Mouse (Mus musculus) lung, postnatal 10 days (tissue): ENCODE measurements around the gene Cntrob.
"Not testable (repeated sequence)": the region's sequence is repeated elsewhere in the genome, so short reads cannot be mapped to it uniquely, and the experiment has no call there.

ENCODE experiments used
- DNase-seq: peaks from one replicate; pipeline ENCODE4 v3.0.0; 2021

Cntrob gene

GRCm38 (mm10) chr11:69340161-69341131 lies 16.9 kb upstream of the Cntrob start, which contains the start of gene Rnf227:
Rnf227 (plus strand) TSS chr11:69340461.
- peak; percentile 75 for DNase-seq

- DNase-seq, result no peak
Measured at GRCm38 (mm10) chr11:69334796-69335195, 11.2 kb upstream of the Cntrob start.

- DNase-seq, result no peak
Measured at GRCm38 (mm10) chr11:69333922-69334321, 10.3 kb upstream of the Cntrob start.

- DNase-seq, result no peak
Measured at GRCm38 (mm10) chr11:69332713-69333253, 9.2 kb upstream of the Cntrob start.

- peak; percentile 90 for DNase-seq
Measured at GRCm38 (mm10) chr11:69331929-69332405, 8.4 kb upstream of the Cntrob start.

GRCm38 (mm10) chr11:69331152-69331551 lies 7.6 kb upstream of the Cntrob start:
- DNase-seq, result no peak

- no peak for DNase-seq
Measured at GRCm38 (mm10) chr11:69328517-69328916, 4.9 kb upstream of the Cntrob start.

GRCm38 (mm10) chr11:69327648-69328047 lies 4.1 kb upstream of the Cntrob start:
- no peak for DNase-seq

GRCm38 (mm10) chr11:69327157-69327442 lies 3.5 kb upstream of the Cntrob start:
- no peak for DNase-seq

GRCm38 (mm10) chr11:69326408-69327156 lies 3.0 kb upstream of the Cntrob start:
- DNase-seq, result peak; percentile 38

- peak; percentile 95 for DNase-seq
Measured at GRCm38 (mm10) chr11:69325628-69326407, 2.2 kb upstream of the Cntrob start, which contains the start of gene Kcnab3. Kcnab3 (plus strand) TSS chr11:69326258.

GRCm38 (mm10) chr11:69324749-69325148 lies 1.2 kb upstream of the Cntrob start:
- no peak for DNase-seq

- DNase-seq, result no peak
Measured at GRCm38 (mm10) chr11:69322693-69323471, 693 bp downstream of the Cntrob start.

- DNase-seq, result no peak
Measured at GRCm38 (mm10) chr11:69322010-69322409, 1.6 kb downstream of the Cntrob start.

GRCm38 (mm10) chr11:69321580-69321979 lies 2.0 kb downstream of the Cntrob start:
- no peak for DNase-seq

- not testable (repeated sequence) for DNase-seq
Measured at GRCm38 (mm10) chr11:69318000-69318399, 5.6 kb downstream of the Cntrob start.

GRCm38 (mm10) chr11:69316361-69316760 lies 7.2 kb downstream of the Cntrob start:
- no peak for DNase-seq

- DNase-seq, result no peak
Measured at GRCm38 (mm10) chr11:69311266-69311665, 12.3 kb downstream of the Cntrob start.

GRCm38 (mm10) chr11:69306039-69306438 lies 17.5 kb downstream of the Cntrob start:
- no peak for DNase-seq

- DNase-seq, result no peak
Measured at GRCm38 (mm10) chr11:69305291-69305690, 18.3 kb downstream of the Cntrob start.

GRCm38 (mm10) chr11:69302817-69303216 lies 20.8 kb downstream of the Cntrob start:
- DNase-seq, result no peak

GRCm38 (mm10) chr11:69298231-69298630 lies 25.3 kb downstream of the Cntrob start:
- DNase-seq, result no peak
